Mouse (Mus musculus) erythroblast, adult 5-6 weeks (primary cell): ENCODE results near the gene Arsa. TPM values are rescaled to one million over a fixed set of nuclear protein-coding genes. Genes with fewer than 3 reads are reported as not detected.

Experiments
- ATAC-seq: replicated peaks from 2 replicates; pipeline ENCODE4 v1.8.0; 2016; ENCODE audit warnings: moderate number of reproducible peaks, mild to moderate bottlenecking, moderate TSS enrichment, inconsistent platforms; ENCODE audit not compliant: poor library complexity, low FRiP score, severe bottlenecking
- total RNA-seq, 2 experiments: library from RNA; stranded (forward) in 1 of 2; stranded (reverse) in 1 of 2; fragments of 150-400 nt in 1 of 2; fragments of 200-764, 138-1000 nt in 1 of 2; gene quantifications; 2 replicates each; pipeline versions ENCODE4 v1.2.3 to v1.2.4; 2015 to 2017; ENCODE audit warnings: low replicate concordance in 2 of 2

The Arsa gene
- total RNA-seq, 2 experiments from 2014 or later = 1.5 TPM; not detected in 1

DNA sequence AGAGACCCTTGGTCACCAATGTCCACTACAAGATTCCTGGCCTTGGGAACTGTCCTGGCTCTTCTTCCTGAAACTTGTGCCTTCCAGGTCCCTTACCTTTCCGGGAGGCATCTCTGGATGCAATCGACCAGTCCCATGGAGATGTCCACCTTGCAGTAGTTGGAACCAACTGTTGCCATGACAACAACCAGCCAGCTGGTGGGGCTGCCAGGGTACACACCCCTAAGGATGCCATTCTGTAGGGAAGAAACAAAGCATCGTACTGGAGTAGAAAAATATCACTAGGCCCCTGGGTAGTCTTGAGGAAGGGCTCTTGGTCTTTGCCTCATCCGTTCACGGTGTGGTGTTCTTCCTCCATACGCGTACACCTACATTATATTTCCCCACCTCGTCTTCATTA, 52.6 kb downstream of the Arsa start:
- ATAC-seq = no peak

Other genes starting within 250 kb of the Arsa start
- 38.9 and 39.6 TPM in 2 replicates for gene Sbf1, start 162.1 kb downstream of the Arsa start, total RNA-seq (2015; ENCODE audit: low replicate concordance)
- gene Sbf1, start 162.1 kb downstream of the Arsa start, total RNA-seq (2017; ENCODE audit: low replicate concordance) = 11.2 and 22.4 TPM in 2 replicates
- gene Adm2, start 154.7 kb downstream of the Arsa start, total RNA-seq (2015; ENCODE audit: low replicate concordance) = not detected in 2 replicates
- gene Adm2, start 154.7 kb downstream of the Arsa start, total RNA-seq (2017; ENCODE audit: low replicate concordance) = not detected in 2 replicates
- gene Miox, start 143.0 kb downstream of the Arsa start, total RNA-seq (2015; ENCODE audit: low replicate concordance) = not detected in 2 replicates
- not detected in 2 replicates for gene Miox, start 143.0 kb downstream of the Arsa start, total RNA-seq (2017; ENCODE audit: low replicate concordance)
- 18.6 and 21.3 TPM in 2 replicates for gene Lmf2, start 121.8 kb downstream of the Arsa start, total RNA-seq (2015; ENCODE audit: low replicate concordance)
- 8.3 and 9.1 TPM in 2 replicates for gene Lmf2, start 121.8 kb downstream of the Arsa start, total RNA-seq (2017; ENCODE audit: low replicate concordance)
- gene Ncaph2, start 121.7 kb downstream of the Arsa start, total RNA-seq (2015; ENCODE audit: low replicate concordance) = 30.6 and 48.1 TPM in 2 replicates
- gene Ncaph2, start 121.7 kb downstream of the Arsa start, total RNA-seq (2017; ENCODE audit: low replicate concordance) = 60.7 and 118 TPM in 2 replicates
- gene Sco2, start 103.6 kb downstream of the Arsa start, total RNA-seq (2015; ENCODE audit: low replicate concordance) = 1.3 and 5.2 TPM in 2 replicates
- gene Sco2, start 103.6 kb downstream of the Arsa start, total RNA-seq (2017; ENCODE audit: low replicate concordance) = 0.68 and 2.1 TPM in 2 replicates
- gene Tymp, start 100.4 kb downstream of the Arsa start, total RNA-seq (2015; ENCODE audit: low replicate concordance) = not detected in 2 replicates
- not detected in 2 replicates for gene Tymp, start 100.4 kb downstream of the Arsa start, total RNA-seq (2017; ENCODE audit: low replicate concordance)
- gene Odf3b, start 98.1 kb downstream of the Arsa start, total RNA-seq (2015; ENCODE audit: low replicate concordance) = not detected in 2 replicates
- 2.3 TPM in 1 of 2 replicates, not detected in the other for gene Odf3b, start 98.1 kb downstream of the Arsa start, total RNA-seq (2017; ENCODE audit: low replicate concordance)
- gene Klhdc7b, start 92.5 kb downstream of the Arsa start, total RNA-seq (2015; ENCODE audit: low replicate concordance) = not detected in 2 replicates
- gene Klhdc7b, start 92.5 kb downstream of the Arsa start, total RNA-seq (2017; ENCODE audit: low replicate concordance) = not detected in 2 replicates
- gene Syce3, start 66.9 kb downstream of the Arsa start, total RNA-seq (2015; ENCODE audit: low replicate concordance) = not detected in 2 replicates
- gene Syce3, start 66.9 kb downstream of the Arsa start, total RNA-seq (2017; ENCODE audit: low replicate concordance) = not detected in 2 replicates
- 2.1 and 6.9 TPM in 2 replicates for gene Cpt1b, start 51.6 kb downstream of the Arsa start, total RNA-seq (2015; ENCODE audit: low replicate concordance)
- 0.84 and 4.4 TPM in 2 replicates for gene Cpt1b, start 51.6 kb downstream of the Arsa start, total RNA-seq (2017; ENCODE audit: low replicate concordance)
- 0.58 and 1.0 TPM in 2 replicates for gene C730034F03Rik, start 47.8 kb downstream of the Arsa start, total RNA-seq (2015; ENCODE audit: low replicate concordance)
- 1.4 and 5.3 TPM in 2 replicates for gene C730034F03Rik, start 47.8 kb downstream of the Arsa start, total RNA-seq (2017; ENCODE audit: low replicate concordance)
- not detected in 2 replicates for gene Gm44502, start 47.7 kb downstream of the Arsa start, total RNA-seq (2015; ENCODE audit: low replicate concordance)
- 0.14 TPM in 1 of 2 replicates, not detected in the other for gene Gm44502, start 47.7 kb downstream of the Arsa start, total RNA-seq (2017; ENCODE audit: low replicate concordance)
- 82.0 and 92.2 TPM in 2 replicates for gene Chkb, start 47.5 kb downstream of the Arsa start, total RNA-seq (2015; ENCODE audit: low replicate concordance)
- 28.6 and 30.9 TPM in 2 replicates for gene Chkb, start 47.5 kb downstream of the Arsa start, total RNA-seq (2017; ENCODE audit: low replicate concordance)
- 0.19 and 0.21 TPM in 2 replicates for gene Mapk8ip2, start 23.5 kb downstream of the Arsa start, total RNA-seq (2015; ENCODE audit: low replicate concordance)
- gene Mapk8ip2, start 23.5 kb downstream of the Arsa start, total RNA-seq (2017; ENCODE audit: low replicate concordance) = 0.14 and 0.34 TPM in 2 replicates
- 0.63 and 0.77 TPM in 2 replicates for gene Shank3, start 22.2 kb upstream of the Arsa start, total RNA-seq (2015; ENCODE audit: low replicate concordance)
- 0.98 and 1.0 TPM in 2 replicates for gene Shank3, start 22.2 kb upstream of the Arsa start, total RNA-seq (2017; ENCODE audit: low replicate concordance)
- not detected in 2 replicates for gene Acr, start 90.9 kb upstream of the Arsa start, total RNA-seq (2015; ENCODE audit: low replicate concordance)
- gene Acr, start 90.9 kb upstream of the Arsa start, total RNA-seq (2017; ENCODE audit: low replicate concordance) = not detected in 2 replicates
- 0.84 and 5.0 TPM in 2 replicates for gene Rabl2, start 114.5 kb upstream of the Arsa start, total RNA-seq (2015; ENCODE audit: low replicate concordance)
- 4.5 and 5.6 TPM in 2 replicates for gene Rabl2, start 114.5 kb upstream of the Arsa start, total RNA-seq (2017; ENCODE audit: low replicate concordance)